Mouse (Mus musculus) kidney, adult 2 months (tissue): ENCODE data around the gene Dach1. TPM values are rescaled to one million over a fixed set of nuclear protein-coding genes. Genes with fewer than 3 reads are reported as not detected.

Source experiments
- DNase-seq: peaks from one replicate; pipeline ENCODE4 v3.0.0; 2021
- H3K27ac ChIP-seq: fragments of 200-500 bp; 2 replicates; pipeline ENCODE4 v1.5.1; 2012; ENCODE audit warnings: low read depth, low read length, control low read depth, inconsistent platforms; ENCODE audit not compliant: insufficient read depth
- H3K27me3 ChIP-seq: fragments of 200-500 bp; replicated peaks from 2 replicates; pipeline ENCODE4 v1.6.1; 2012; ENCODE audit warnings: mild to moderate bottlenecking, moderate library complexity, low read length, inconsistent platforms; ENCODE audit not compliant: control insufficient read depth, insufficient read depth
- H3K36me3 ChIP-seq: fragments of 200-500 bp; 2 replicates; pipeline ENCODE4 v1.6.1; 2012; ENCODE audit warnings: mild to moderate bottlenecking, moderate library complexity, low read length, inconsistent platforms; ENCODE audit not compliant: control insufficient read depth, insufficient read depth
- H3K4me1 ChIP-seq: fragments of 200-500 bp; 2 replicates; pipeline ENCODE4 v1.6.1; 2011; ENCODE audit warnings: low read length; ENCODE audit not compliant: control insufficient read depth, insufficient read depth
- H3K4me3 ChIP-seq: fragments of 200-500 bp; 2 replicates; pipeline ENCODE4 v1.5.1; 2011; ENCODE audit warnings: mild to moderate bottlenecking, low read depth, low read length, control low read depth; ENCODE audit not compliant: insufficient read depth
- CTCF ChIP-seq: fragments of 200-500 bp; conservative IDR thresholded peaks from 2 replicates; pipeline ENCODE4 v1.5.1; 2011; ENCODE audit warnings: low read depth, mild to moderate bottlenecking, control low read depth, low read length, moderate library complexity, mixed read lengths; ENCODE audit not compliant: insufficient read depth, insufficient read length
- POLR2A ChIP-seq: fragments of 200-500 bp; IDR thresholded peaks from one replicate; pipeline ENCODE4 v1.6.1; 2011; ENCODE audit warnings: low read depth, low read length, control low read depth
- WGBS: fragments of 180-500 bp; shearing (Covaris S2); methylation state at CpG from one replicate; pipeline ENCODE4 v1.1.7; 2018; 5-methylcytosine and 5-hydroxymethylcytosine counted together
- polyA plus RNA-seq: library from polyadenylated mRNA; depleted of rRNA; stranded (reverse); fragments of >200 nt; gene quantifications from 2 replicates; pipeline ENCODE4 v1.2.3, GENCODE M21; 2012

Gene Dach1
- polyA plus RNA-seq, 1 experiment, result 4.1 TPM

- H3K27ac ChIP-seq, result no peak overlapping the region
- H3K4me3 ChIP-seq, result no peak overlapping the region
- H3K27me3 ChIP-seq, result no peaks in the 10 kb centered on the region
- H3K4me1 ChIP-seq, result no peaks in the 10 kb centered on the region
- no peaks in the 10 kb centered on the region for H3K36me3 ChIP-seq
- TF ChIP-seq CTCF, result no peak
- TF ChIP-seq POLR2A, result no peak
- DNase-seq, result no peak
- 65% methylated on average over 3 of the region's 3 CpGs for WGBS
Measured at GRCm38 (mm10) chr14:97858384-97858783, 311.2 kb downstream of the Dach1 start.

DNA sequence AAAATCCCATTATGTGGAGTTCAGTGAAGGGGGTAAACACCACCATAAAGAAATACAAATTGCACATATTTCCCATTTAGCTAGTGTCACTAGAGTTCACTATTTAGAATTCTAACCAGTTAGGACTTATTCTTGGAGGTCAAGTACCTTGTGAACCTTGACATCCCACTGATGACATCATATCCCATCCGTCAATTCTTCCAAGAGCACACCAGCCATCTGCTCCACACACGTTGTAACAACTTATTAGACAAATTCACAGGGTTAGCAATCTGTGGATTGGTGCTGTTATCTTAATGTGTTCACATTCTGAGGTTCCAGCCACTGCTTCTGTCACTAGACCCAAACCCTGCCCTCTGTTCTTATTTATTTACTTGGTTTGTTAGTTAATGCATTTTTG, 312.3 kb downstream of the Dach1 start:
- Histone ChIP-seq H3K4me3 (no peak overlapping the region), H3K27ac (no peak overlapping the region), H3K36me3 (no peaks in the 10 kb centered on the region), H3K27me3 (no peaks in the 10 kb centered on the region), H3K4me1 (no peaks in the 10 kb centered on the region)
- DNase-seq, result no peak
- WGBS, result 64% methylated on average over 2 of the region's 2 CpGs
- TF ChIP-seq CTCF (no peak), POLR2A (no peak)

DNA sequence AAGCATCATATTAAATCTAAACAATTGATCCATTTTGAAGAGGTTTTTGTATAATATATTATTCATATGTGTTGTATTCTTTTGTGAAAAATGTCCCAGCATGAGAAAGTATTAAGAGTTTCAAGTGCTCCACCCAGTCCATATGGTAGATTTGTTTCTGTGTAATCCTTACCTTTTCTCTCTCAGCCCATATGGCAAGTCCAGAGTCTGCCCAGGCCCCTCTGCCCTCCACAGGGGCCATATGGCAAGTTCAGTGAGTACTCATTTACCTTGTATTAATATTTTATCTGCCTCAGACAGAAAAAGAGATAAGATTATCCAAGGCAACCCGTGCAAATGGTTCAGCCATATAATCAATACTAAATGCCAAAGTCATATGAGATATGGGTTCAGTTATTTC, 314.2 kb downstream of the Dach1 start:
- Histone ChIP-seq H3K4me3 (no peak overlapping the region), H3K4me1 (no peaks in the 10 kb centered on the region), H3K36me3 (no peaks in the 10 kb centered on the region), H3K27ac (no peak overlapping the region), H3K27me3 (no peaks in the 10 kb centered on the region)
- TF ChIP-seq CTCF, result no peak
- TF ChIP-seq POLR2A, result no peak
- 95% methylated on average over 1 of the region's 1 CpGs for WGBS
- no peak for DNase-seq

DNA sequence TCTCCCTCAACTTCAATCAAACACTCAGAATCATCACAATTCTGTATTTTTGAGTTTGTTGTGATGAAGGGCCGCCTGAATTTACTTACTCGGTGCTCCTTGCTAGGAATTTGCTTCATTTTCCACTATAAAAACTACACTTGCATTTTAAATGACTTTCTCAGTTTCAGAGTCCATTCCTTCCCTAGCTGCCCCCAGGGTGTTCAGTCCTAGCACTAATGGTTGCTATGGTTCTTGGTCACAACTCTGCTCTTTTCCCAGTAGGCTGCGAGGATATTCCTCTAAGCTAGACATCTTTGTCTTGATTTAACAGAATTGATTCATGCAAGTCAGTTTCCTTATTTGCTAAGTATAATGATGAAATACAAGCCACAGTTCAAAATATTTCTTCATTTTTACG, 319.1 kb downstream of the Dach1 start:
- WGBS, result 60% methylated on average over 4 of the region's 4 CpGs
- peak; percentile 56 for DNase-seq

GRCm38 (mm10) chr14:97847641-97848040, 321.9 kb downstream of the Dach1 start:
- peak; percentile 67 for DNase-seq
- H3K4me1 ChIP-seq, result no peaks in the 10 kb centered on the region; the same call in 1 of the 2 replicates

More for the DNA sequence above, 319.1 kb downstream of the Dach1 start:
- no peaks in the 10 kb centered on the region for H3K36me3 ChIP-seq
- no peak for TF ChIP-seq POLR2A
- TF ChIP-seq CTCF, result no peak
- no peaks in the 10 kb centered on the region for H3K27me3 ChIP-seq
- H3K4me1 ChIP-seq, result no peaks in the 10 kb centered on the region; the same call in 1 of the 2 replicates
- no peak overlapping the region for H3K4me3 ChIP-seq
- no peak overlapping the region; the same call in 1 of the 2 replicates for H3K27ac ChIP-seq

DNA sequence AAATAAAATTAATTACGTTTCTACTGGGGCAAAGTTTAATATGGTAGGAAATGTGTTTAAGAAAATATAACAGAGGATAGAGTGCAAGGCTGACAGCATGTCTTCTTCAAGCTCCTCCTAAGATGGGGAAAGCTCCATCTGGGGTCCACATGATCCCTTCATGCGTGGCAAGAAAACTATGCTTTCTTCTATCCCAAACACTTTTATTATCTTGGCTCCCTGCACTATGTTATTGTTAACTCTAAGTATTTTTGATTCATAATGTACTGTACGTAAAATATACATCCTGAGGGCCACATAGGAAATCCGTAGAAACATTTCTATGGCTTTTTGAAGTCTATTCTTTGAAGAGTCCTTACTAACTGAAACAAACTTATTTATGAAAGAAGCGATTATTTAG, 330.3 kb downstream of the Dach1 start:
- TF ChIP-seq CTCF (no peak), POLR2A (no peak)
- no peak overlapping the region for H3K4me3 ChIP-seq
- no peak overlapping the region for H3K27ac ChIP-seq
- no peaks in the 10 kb centered on the region for H3K27me3 ChIP-seq
- H3K36me3 ChIP-seq, result no peaks in the 10 kb centered on the region
- DNase-seq, result no peak
- no peaks in the 10 kb centered on the region for H3K4me1 ChIP-seq
- WGBS, result 89% methylated on average over 5 of the region's 5 CpGs

More at GRCm38 (mm10) chr14:97847641-97848040, 321.9 kb downstream of the Dach1 start:
- WGBS, result 38% methylated on average over 1 of the region's 1 CpGs
- Histone ChIP-seq H3K27ac (peak overlapping the region; percentile 38; the same call in 1 of the 2 replicates), H3K4me3 (no peak overlapping the region), H3K36me3 (no peaks in the 10 kb centered on the region), H3K27me3 (no peaks in the 10 kb centered on the region)
- no peak for TF ChIP-seq CTCF
- TF ChIP-seq POLR2A, result no peak

GRCm38 (mm10) chr14:97829865-97830264, 339.7 kb downstream of the Dach1 start:
- H3K27ac ChIP-seq, result no peak overlapping the region
- TF ChIP-seq POLR2A, result no peak
- TF ChIP-seq CTCF, result no peak
- no peaks in the 10 kb centered on the region for H3K4me1 ChIP-seq
- no peak overlapping the region for H3K4me3 ChIP-seq
- no peak for DNase-seq
- no peaks in the 10 kb centered on the region for H3K27me3 ChIP-seq
- WGBS, result 71% methylated on average over 3 of the region's 3 CpGs
- H3K36me3 ChIP-seq, result no peaks in the 10 kb centered on the region

DNA sequence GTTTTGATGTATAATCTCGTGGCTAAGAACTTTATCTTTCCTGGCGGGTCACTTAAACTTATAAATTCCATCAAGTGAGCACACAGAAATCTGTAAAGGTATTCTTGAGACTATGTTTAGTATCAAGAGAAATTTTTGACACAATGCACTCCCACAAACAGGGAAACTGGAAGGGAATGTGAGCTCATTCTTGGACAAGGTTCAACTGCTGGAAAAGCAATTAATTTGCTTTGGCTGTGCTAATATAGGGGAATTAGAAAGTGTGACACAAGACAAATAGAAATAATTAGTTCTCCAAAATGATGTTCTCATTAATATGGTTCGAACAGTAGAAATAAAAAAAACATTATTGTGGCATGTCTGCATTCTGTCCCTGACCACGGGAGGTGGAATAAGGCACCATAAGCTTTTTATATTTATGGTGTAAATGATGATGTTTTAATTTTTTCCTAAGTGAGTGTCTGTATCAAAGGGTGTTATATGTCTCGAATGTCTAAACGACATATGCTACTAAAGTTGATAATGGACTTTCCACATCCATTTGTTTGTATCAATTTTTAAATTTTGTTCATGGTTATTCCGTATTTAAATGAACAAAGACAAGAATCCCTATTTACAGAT, 354.9 kb downstream of the Dach1 start:
- Histone ChIP-seq H3K4me3 (no peak overlapping the region), H3K4me1 (no peaks in the 10 kb centered on the region), H3K27me3 (no peaks in the 10 kb centered on the region), H3K36me3 (no peaks in the 10 kb centered on the region), H3K27ac (no peak overlapping the region)
- no peak for TF ChIP-seq CTCF
- no peak for TF ChIP-seq POLR2A
- peak; percentile 16 for DNase-seq
- 60% methylated on average over 7 of the region's 7 CpGs for WGBS
